Mouse (Mus musculus) midbrain, embryonic 11.5 days (tissue): Measurements from ENCODE around the gene Spata33. TPM values are rescaled to one million over a fixed set of nuclear protein-coding genes. Genes with fewer than 3 reads are reported as not detected.
"Not testable (repeated sequence)": the region's sequence is repeated elsewhere in the genome, so short reads cannot be mapped to it uniquely, and the experiment has no call there.

Experiments used
- ATAC-seq: fragments of 200-750 bp; cut with Nextera tagmentation; 2 replicates; pipeline ENCODE4 v1.8.0; 2017; ENCODE audit warnings: moderate TSS enrichment, moderate library complexity; ENCODE audit not compliant: low FRiP score
- DNase-seq: peaks from one replicate; pipeline ENCODE4 v3.0.0; 2015; ENCODE audit warnings: low spot score; ENCODE audit errors: missing footprints
- H3K27ac ChIP-seq: fragments of 300-500 bp; sonication (generic); 2 replicates; pipeline ENCODE4 v1.5.1; 2014; ENCODE audit warnings: low read depth, low read length
- H3K27me3 ChIP-seq: fragments of 300-500 bp; sonication (generic); 2 replicates; pipeline ENCODE4 v1.6.1; 2014; ENCODE audit warnings: mild to moderate bottlenecking, low read length, moderate library complexity, mixed read lengths; ENCODE audit not compliant: control insufficient read depth, insufficient read depth
- H3K36me3 ChIP-seq: fragments of 300-500 bp; sonication (generic); 2 replicates; pipeline ENCODE4 v1.6.1; 2014; ENCODE audit warnings: mild to moderate bottlenecking, low read length, moderate library complexity, mixed read lengths; ENCODE audit not compliant: control insufficient read depth, insufficient read depth
- H3K4me1 ChIP-seq: fragments of 300-500 bp; sonication (generic); 2 replicates; pipeline ENCODE4 v1.6.1; 2014; ENCODE audit warnings: low read length; ENCODE audit not compliant: control insufficient read depth, insufficient read depth
- H3K4me2 ChIP-seq: fragments of 300-500 bp; sonication (generic); 2 replicates; pipeline ENCODE4 v1.6.1; 2014; ENCODE audit warnings: mild to moderate bottlenecking, moderate library complexity
- H3K4me3 ChIP-seq: fragments of 300-500 bp; sonication (generic); 2 replicates; pipeline ENCODE4 v1.5.1; 2014; ENCODE audit warnings: low read depth, low read length
- H3K9ac ChIP-seq: fragments of 300-500 bp; sonication (generic); 2 replicates; pipeline ENCODE4 v1.6.1; 2014; ENCODE audit warnings: low read length
- H3K9me3 ChIP-seq: fragments of 300-500 bp; sonication (generic); 2 replicates; pipeline ENCODE4 v1.6.1; 2016; ENCODE audit warnings: low read length; ENCODE audit not compliant: control insufficient read depth
- WGBS: fragments of 180-500 bp; shearing (Covaris S2); extraction: QIAGEN DNeasy Blood & Tissue Kit; methylation state at CpG from one replicate; pipeline ENCODE4 v1.1.7; 2014; 5-methylcytosine and 5-hydroxymethylcytosine counted together
- polyA plus RNA-seq: library from polyadenylated mRNA; unstranded; fragments of >200 nt; fragmentation: Nextera tagmentation; extraction: Ambion mirVana; gene quantifications from 2 replicates; pipeline ENCODE4 v1.2.1, GENCODE M21; 2014

Gene Spata33
- polyA plus RNA-seq, 1 experiment from 2014 or later: 5.9 TPM

- H3K36me3 ChIP-seq, H3K27ac ChIP-seq, H3K9me3 ChIP-seq, H3K27me3 ChIP-seq, H3K9ac ChIP-seq, H3K4me3 ChIP-seq, H3K4me2 ChIP-seq, H3K4me1 ChIP-seq, DNase-seq, ATAC-seq: not testable (repeated sequence)
- WGBS: 79% methylated on average over 5 of the region's 5 CpGs
Measured at GRCm38 (mm10) chr8:123197016-123197415, 15.6 kb upstream of the Spata33 start.

GRCm38 (mm10) chr8:123199864-123200263 is 12.8 kb upstream of the Spata33 start:
- no peaks in the 10 kb centered on the region for H3K36me3 ChIP-seq
- ATAC-seq (no peak), DNase-seq (no peak)
- no peak overlapping the region for H3K4me2 ChIP-seq
- H3K9ac ChIP-seq: no peak overlapping the region
- H3K9me3 ChIP-seq: no peaks in the 10 kb centered on the region
- no peak overlapping the region for H3K4me3 ChIP-seq
- no peaks in the 10 kb centered on the region for H3K4me1 ChIP-seq
- H3K27ac ChIP-seq: no peak overlapping the region
- 76% methylated on average over 14 of the region's 14 CpGs for WGBS
- no peaks in the 10 kb centered on the region for H3K27me3 ChIP-seq

- WGBS: 34% methylated on average over 5 of the region's 5 CpGs
- Histone ChIP-seq H3K27me3 (no peaks in the 10 kb centered on the region), H3K4me1 (no peaks in the 10 kb centered on the region), H3K27ac (no peak overlapping the region), H3K9ac (no peak overlapping the region), H3K9me3 (no peaks in the 10 kb centered on the region), H3K36me3 (peaks cover 8% of the 10 kb centered on the region), H3K4me2 (no peak overlapping the region), H3K4me3 (no peak overlapping the region)
- peak; percentile 98 for DNase-seq
- no peak for ATAC-seq
Measured at GRCm38 (mm10) chr8:123202288-123202687, 10.3 kb upstream of the Spata33 start.

GRCm38 (mm10) chr8:123203571-123203970 is 9.1 kb upstream of the Spata33 start:
- ATAC-seq: no peak
- no peak overlapping the region for H3K4me2 ChIP-seq

GRCm38 (mm10) chr8:123211876-123212275 is 756 bp upstream of the Spata33 start:
- H3K9me3 ChIP-seq: no peaks in the 10 kb centered on the region
- no peak for DNase-seq
- H3K27ac ChIP-seq: no peak overlapping the region
- H3K4me1 ChIP-seq: peaks cover 16% of the 10 kb centered on the region
- ATAC-seq: no peak
- H3K27me3 ChIP-seq: no peaks in the 10 kb centered on the region
- peaks cover 18% of the 10 kb centered on the region for H3K36me3 ChIP-seq
- H3K4me2 ChIP-seq: peak overlapping the region; percentile 74
- peak overlapping the region; percentile 92 for H3K9ac ChIP-seq
- 58% methylated on average over 10 of the region's 10 CpGs for WGBS
- peak overlapping the region; percentile 89 for H3K4me3 ChIP-seq

More at GRCm38 (mm10) chr8:123203571-123203970, 9.1 kb upstream of the Spata33 start:
- Histone ChIP-seq H3K9ac (no peak overlapping the region), H3K27me3 (no peaks in the 10 kb centered on the region), H3K9me3 (no peaks in the 10 kb centered on the region), H3K36me3 (peaks cover 17% of the 10 kb centered on the region), H3K4me3 (no peak overlapping the region), H3K4me1 (no peaks in the 10 kb centered on the region), H3K27ac (no peak overlapping the region)
- WGBS: 85% methylated on average over 3 of the region's 3 CpGs
- no peak for DNase-seq

GRCm38 (mm10) chr8:123213118-123213772 is 613 bp downstream of the Spata33 start:
- Histone ChIP-seq H3K4me1 (peaks cover 16% of the 10 kb centered on the region), H3K4me3 (peak overlapping the region; percentile 89), H3K4me2 (peak overlapping the region; percentile 74), H3K9ac (peak overlapping the region; percentile 71), H3K36me3 (peaks cover 7% of the 10 kb centered on the region), H3K27me3 (no peaks in the 10 kb centered on the region), H3K9me3 (no peaks in the 10 kb centered on the region), H3K27ac (peak overlapping the region; percentile 62; the same call in 1 of the 2 replicates)
- ATAC-seq (no peak), DNase-seq (no peak)
- WGBS: 22% methylated on average over 22 of the region's 22 CpGs

- Histone ChIP-seq H3K4me3 (no peak overlapping the region), H3K27ac (no peak overlapping the region), H3K4me2 (no peak overlapping the region), H3K36me3 (no peaks in the 10 kb centered on the region), H3K27me3 (no peaks in the 10 kb centered on the region), H3K4me1 (peaks cover 16% of the 10 kb centered on the region), H3K9me3 (no peaks in the 10 kb centered on the region), H3K9ac (no peak overlapping the region)
- DNase-seq: no peak
- WGBS: 81% methylated on average over 3 of the region's 3 CpGs
- ATAC-seq: no peak
Measured at GRCm38 (mm10) chr8:123215430-123215829, 2.8 kb downstream of the Spata33 start.

- no peaks in the 10 kb centered on the region for H3K9me3 ChIP-seq
- no peak overlapping the region for H3K4me3 ChIP-seq
- H3K36me3 ChIP-seq: no peaks in the 10 kb centered on the region
- H3K4me2 ChIP-seq: no peak overlapping the region
- no peak overlapping the region for H3K9ac ChIP-seq
- H3K4me1 ChIP-seq: peaks cover 10% of the 10 kb centered on the region
- WGBS: 96% methylated on average over 1 of the region's 1 CpGs
- ATAC-seq (no peak), DNase-seq (no peak)
- H3K27ac ChIP-seq: no peak overlapping the region
- H3K27me3 ChIP-seq: no peaks in the 10 kb centered on the region
Measured at GRCm38 (mm10) chr8:123220917-123221316, 8.3 kb downstream of the Spata33 start.

- peak; percentile 92 for ATAC-seq
Measured at GRCm38 (mm10) chr8:123224278-123225266, 11.9 kb downstream of the Spata33 start, which contains the start of gene Cdk10. Cdk10 (plus strand) TSS chr8:123224842.

More at GRCm38 (mm10) chr8:123224278-123225266, 11.9 kb downstream of the Spata33 start, which contains the start of gene Cdk10:
- peak; percentile 100 for DNase-seq
- Histone ChIP-seq H3K4me3 (peak within 1 kb of the TSS; percentile 66), H3K27me3 (no peaks in the 10 kb centered on the region), H3K36me3 (no peaks in the 10 kb centered on the region; the same call in 1 of the 2 replicates), H3K9me3 (no peaks in the 10 kb centered on the region), H3K27ac (peak within 1 kb of the TSS; percentile 15; the same call in 1 of the 2 replicates), H3K4me1 (peaks cover 10% of the 10 kb centered on the region), H3K4me2 (peak within 1 kb of the TSS; percentile 96), H3K9ac (peak within 1 kb of the TSS; percentile 82)
- 4% methylated on average over 59 of the region's 59 CpGs for WGBS
